Mouse (Mus musculus) heart, postnatal 25 days (tissue): ENCODE measurements around the gene Ggt1. TPM values are rescaled to one million over a fixed set of nuclear protein-coding genes. Genes with fewer than 3 reads are reported as not detected.
A peak's percentile ranks its signal among the peaks of the same experiment; 100 is the strongest.

ENCODE experiments used
- DNase-seq: peaks from one replicate; pipeline ENCODE4 v3.0.0; 2022; ENCODE audit warnings: low spot score
- intact Hi-C: fragments of 180-260 bp; cut with DNase I; formaldehyde crosslinking; loops from one replicate; pipeline ENCODE4 v1.15.1; 2025
- total RNA-seq, 2 experiments: library from RNA; stranded (reverse); gene quantifications; 2 replicates each; pipeline ENCODE4 v1.2.3; 2021

Ggt1 gene
- total RNA-seq, 2 experiments from 2014 or later: not detected

GRCm38 (mm10) chr10:75568851-75569250, 7.4 kb downstream of the Ggt1 start:
- intact Hi-C loops: no loop called here
- no peak for DNase-seq

- intact Hi-C loops: no loop called here
- DNase-seq: no peak
These were observed 9.7 kb downstream of the Ggt1 start for GRCm38 (mm10) chr10:75570981-75571657.

- DNase-seq: no peak
- intact Hi-C loops: no loop called here
These were observed 10.5 kb downstream of the Ggt1 start for GRCm38 (mm10) chr10:75571937-75572336.

- no peak for DNase-seq
- intact Hi-C loops: no loop called here
These were observed 11.8 kb downstream of the Ggt1 start for GRCm38 (mm10) chr10:75573181-75573580.

- intact Hi-C loops: no loop called here
- no peak for DNase-seq
These were observed 12.6 kb downstream of the Ggt1 start for GRCm38 (mm10) chr10:75573965-75574364.

- intact Hi-C loops: no loop called here
- no peak for DNase-seq
These were observed 17.7 kb downstream of the Ggt1 start for GRCm38 (mm10) chr10:75579129-75579528.

- intact Hi-C loops: loop anchor here (1.0 to 5.0 kb wide), 3 partner anchors 49 to 266 kb away; no protein-coding TSS in a partner anchor
These were observed 24.6 kb downstream of the Ggt1 start for GRCm38 (mm10) chr10:75585876-75586552.

GRCm38 (mm10) chr10:75586553-75586879, 25.1 kb downstream of the Ggt1 start:
- no peak for DNase-seq

More at GRCm38 (mm10) chr10:75585876-75586552, 24.6 kb downstream of the Ggt1 start:
- peak; percentile 72 for DNase-seq

GRCm38 (mm10) chr10:75587781-75588180, 26.4 kb downstream of the Ggt1 start:
- intact Hi-C loops: loop anchor here (2.0 to 5.0 kb wide), 2 partner anchors 117 to 265 kb away; no protein-coding TSS in a partner anchor
- DNase-seq: peak; percentile 42

More at GRCm38 (mm10) chr10:75586553-75586879, 25.1 kb downstream of the Ggt1 start:
- intact Hi-C loops: loop anchor here (1.0 to 5.0 kb wide), 3 partner anchors 49 to 266 kb away; no protein-coding TSS in a partner anchor

- DNase-seq: peak; percentile 29
- intact Hi-C loops: loop anchor here (5.0 kb wide), 1 partner anchor 264 kb away; no protein-coding TSS in a partner anchor
These were observed 26.9 kb downstream of the Ggt1 start for GRCm38 (mm10) chr10:75588336-75588735.

- peak; percentile 49 for DNase-seq
- intact Hi-C loops: loop anchor here (5.0 kb wide), 1 partner anchor 263 kb away; no protein-coding TSS in a partner anchor
These were observed 27.7 kb downstream of the Ggt1 start, which contains the start of gene Ggt5 for GRCm38 (mm10) chr10:75589129-75589528. Gene Ggt5, plus strand, starts transcription at chr10:75589340.

GRCm38 (mm10) chr10:75589651-75590050, 28.2 kb downstream of the Ggt1 start:
- intact Hi-C loops: loop anchor here (5.0 kb wide), 1 partner anchor 263 kb away; no protein-coding TSS in a partner anchor
- DNase-seq: peak; percentile 21

- peak; percentile 44 for DNase-seq
- intact Hi-C loops: no loop called here
These were observed 29.9 kb downstream of the Ggt1 start for GRCm38 (mm10) chr10:75591211-75591894.

- no peak for DNase-seq
- intact Hi-C loops: no loop called here
These were observed 31.2 kb downstream of the Ggt1 start for GRCm38 (mm10) chr10:75592585-75592984.

- intact Hi-C loops: no loop called here
- peak; percentile 74 for DNase-seq
These were observed 34.6 kb downstream of the Ggt1 start for GRCm38 (mm10) chr10:75595981-75596380.

- no peak for DNase-seq
- intact Hi-C loops: no loop called here
These were observed 38.9 kb downstream of the Ggt1 start for GRCm38 (mm10) chr10:75600189-75600730.

GRCm38 (mm10) chr10:75605162-75605846, 43.9 kb downstream of the Ggt1 start:
- intact Hi-C loops: no loop called here
- no peak for DNase-seq

GRCm38 (mm10) chr10:75607253-75607652, 45.8 kb downstream of the Ggt1 start:
- intact Hi-C loops: no loop called here
- no peak for DNase-seq

- intact Hi-C loops: no loop called here
- DNase-seq: no peak
These were observed 47.6 kb downstream of the Ggt1 start for GRCm38 (mm10) chr10:75608975-75609374.

GRCm38 (mm10) chr10:75610486-75610885, 49.1 kb downstream of the Ggt1 start:
- intact Hi-C loops: no loop called here
- DNase-seq: no peak
